Mouse (Mus musculus): ENCODE measurements around the gene Vmn2r47.
"Not testable (repeated sequence)": the region's sequence is repeated elsewhere in the genome, so short reads cannot be mapped to it uniquely, and the experiment has no call there.

Gene Vmn2r47

GRCm38 (mm10) chr7:9841225-9841624, at the start of gene Vmn2r47:
Vmn2r47 (minus strand) TSS chr7:9841325.
- in situ Hi-C loops (cut with MboI; ENCODE audit: low sequenced_read_pairs): not testable (repeated sequence)

- in situ Hi-C loops (cut with MboI; ENCODE audit: low sequenced_read_pairs): not testable (repeated sequence)
Observed at GRCm38 (mm10) chr7:9770471-9770870, 70.7 kb downstream of the Vmn2r47 start, which contains the start of gene Vmn2r46. Vmn2r46 (minus strand) TSS chr7:9770571.
